9 mouse cellular contexts compared by ENCODE assay signal in the genomic region with DNA sequence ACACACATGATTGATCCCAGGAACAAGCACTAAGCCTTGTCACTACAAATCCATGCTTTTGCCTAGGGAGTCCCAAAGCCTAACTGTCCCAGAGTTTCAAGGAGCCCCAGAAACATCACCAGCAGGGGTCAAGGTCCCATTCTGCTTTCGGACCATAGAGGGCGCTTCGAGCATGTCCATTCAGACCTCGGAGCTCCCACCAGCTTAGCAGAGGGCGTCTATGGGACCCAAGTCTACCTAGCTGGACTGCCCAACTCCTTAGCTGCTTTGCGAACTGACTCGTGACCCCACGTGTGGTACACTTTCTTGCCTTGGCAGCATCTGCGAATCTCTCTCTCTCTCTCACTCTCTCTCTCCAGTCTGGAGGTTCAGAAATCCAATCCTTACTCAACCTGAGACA. TPM values are rescaled to one million over a fixed set of nuclear protein-coding genes. Genes with fewer than 3 reads are reported as not detected.
DNase-seq lines count a peak whose midpoint lies in the region; ATAC-seq and TF ChIP-seq lines count a peak whose summit lies in the region.
"Had no signal": no experiment of that assay in that cellular context is flagged by ENCODE, and none has a peak within 500 bp of the region (broad histone marks: within the 10 kb centered on the region; RNA-seq: fewer than 3 reads in every experiment).

No protein-coding gene starts in this region.

- peaks cover 1% of the 10 kb centered on the region; the same call in 1 of the 2 replicates for H3K27me3 ChIP-seq in heart, adult 2 months (ENCODE audit: control insufficient read depth, insufficient read depth, low read length)
- peaks cover 53% of the 10 kb centered on the region for H3K27me3 ChIP-seq in heart, embryonic 11.5 days (ENCODE audit: control insufficient read depth, insufficient read depth, low read length)
- H3K27me3 ChIP-seq in hindbrain, embryonic 10.5 days (ENCODE audit: insufficient read depth, poor library complexity, severe bottlenecking) = peaks cover 68% of the 10 kb centered on the region
- peaks cover 53% of the 10 kb centered on the region for H3K27me3 ChIP-seq in liver, embryonic 14.5 days (ENCODE audit: control insufficient read depth, insufficient read depth, low read length)
- H3K27me3 ChIP-seq in neural tube, embryonic 14.5 days (ENCODE audit: control insufficient read depth, insufficient read depth, low read length) = peaks cover 36% of the 10 kb centered on the region

- peak in 1 of 2 experiments; percentile 34 for DNase-seq in heart, adult 2 months
- DNase-seq in adipocyte (ENCODE audit: low spot score) = peak; percentile 43
- peak; percentile 76 for DNase-seq in hindbrain, embryonic 10.5 days (ENCODE audit: low spot score)
- DNase-seq in liver, embryonic 14.5 days (ENCODE audit: low read depth in 3 of 3, low spot score in 3 of 3) = no peak
- no peak for DNase-seq in urinary bladder, postnatal 10 days (ENCODE audit: low spot score)
- no peak for DNase-seq in left cerebral cortex, postnatal 25 days (ENCODE audit: low spot score in 2 of 2)

- no peaks in the 10 kb centered on the region for H3K79me2 ChIP-seq in heart, adult 2 months (replicated peaks; ENCODE audit: control insufficient read depth, insufficient read depth, low read length)

- intact Hi-C loops in heart, adult 2 months (cut with DNase I) = loop anchor here (5.0 kb wide), 1 partner anchor 1076 kb away; no protein-coding TSS in a partner anchor
- intact Hi-C loops in left cerebral cortex, postnatal 25 days (cut with DNase I) = loop anchor here (5.0 to 10.0 kb wide), 2 partner anchors 712 to 849 kb away; no protein-coding TSS in a partner anchor

- no peak overlapping the region; the same call in 1 of the 2 replicates for H3K4me2 ChIP-seq in heart, embryonic 11.5 days
- no peak overlapping the region for H3K4me2 ChIP-seq in liver, embryonic 14.5 days (ENCODE audit: low read depth)
- peak overlapping the region; percentile 8; the same call in 1 of the 2 replicates for H3K4me2 ChIP-seq in neural tube, embryonic 14.5 days (ENCODE audit: low read depth, low read length)

- H3K9ac ChIP-seq in heart, adult 2 months (ENCODE audit: low read depth, low read length) = no peak overlapping the region
- H3K9ac ChIP-seq in heart, embryonic 11.5 days (ENCODE audit: low read depth, low read length) = no peak overlapping the region
- no peak overlapping the region for H3K9ac ChIP-seq in liver, embryonic 14.5 days (replicated peaks)
- H3K9ac ChIP-seq in neural tube, embryonic 14.5 days (replicated peaks; ENCODE audit: low read depth, low read length) = no peak overlapping the region

- TF ChIP-seq CTCF in heart, adult 2 months (IDR thresholded peaks at IDR 0.05) = peak; percentile 72
- TF ChIP-seq CTCF in liver, embryonic 14.5 days (IDR thresholded peaks at IDR 0.05; ENCODE audit: low read depth) = peak; percentile 62

- no peaks in the 10 kb centered on the region for H3K4me1 ChIP-seq in heart, adult 2 months (ENCODE audit: control insufficient read depth, insufficient read depth, low read length)
- peaks cover 15% of the 10 kb centered on the region for H3K4me1 ChIP-seq in heart, embryonic 11.5 days (ENCODE audit: control insufficient read depth, insufficient read depth, low read length)
- H3K4me1 ChIP-seq in hindbrain, embryonic 10.5 days (replicated peaks) = peaks cover 89% of the 10 kb centered on the region
- H3K4me1 ChIP-seq in liver, embryonic 14.5 days (replicated peaks; ENCODE audit: control insufficient read depth in 2 of 2, insufficient read depth in 2 of 2, low read length in 1 of 2) = no peaks in the 10 kb centered on the region
- H3K4me1 ChIP-seq in neural tube, embryonic 14.5 days (ENCODE audit: control insufficient read depth, insufficient read depth, low read length) = peaks cover 13% of the 10 kb centered on the region; the same call in 1 of the 2 replicates

- no peak for TF ChIP-seq EP300 in heart, adult 2 months (IDR thresholded peaks at IDR 0.05; ENCODE audit: insufficient read depth, low read depth, low read length)
- no peak for TF ChIP-seq EP300 in liver, embryonic 14.5 days (IDR thresholded peaks at IDR 0.05; ENCODE audit: low read depth)

- WGBS in heart, adult 2 months = 10% methylated on average over 9 of the region's 9 CpGs
- WGBS in heart, embryonic 11.5 days (ENCODE audit: insufficient replicate concordance) = 7% methylated on average over 9 of the region's 9 CpGs
- 8% methylated on average over 9 of the region's 9 CpGs for WGBS in hindbrain, embryonic 10.5 days
- 0% methylated on average over 9 of the region's 9 CpGs for WGBS in liver, embryonic 14.5 days (ENCODE audit: insufficient replicate concordance)
- WGBS in neural tube, embryonic 14.5 days = 5% methylated on average over 9 of the region's 9 CpGs

- no peak for TF ChIP-seq POLR2A in heart, adult 2 months (IDR thresholded peaks at IDR 0.05; ENCODE audit: insufficient read depth, low read depth, low read length)

- H3K36me3 ChIP-seq in heart, adult 2 months (ENCODE audit: control insufficient read depth, insufficient read depth, low read length) = no peaks in the 10 kb centered on the region
- H3K36me3 ChIP-seq in heart, embryonic 11.5 days (ENCODE audit: control insufficient read depth, insufficient read depth, low read length) = no peaks in the 10 kb centered on the region
- peaks cover 45% of the 10 kb centered on the region for H3K36me3 ChIP-seq in hindbrain, embryonic 10.5 days
- no peaks in the 10 kb centered on the region for H3K36me3 ChIP-seq in liver, embryonic 14.5 days (replicated peaks; ENCODE audit: control insufficient read depth, insufficient read depth, low read depth)
- no peaks in the 10 kb centered on the region for H3K36me3 ChIP-seq in neural tube, embryonic 14.5 days (ENCODE audit: control insufficient read depth, insufficient read depth, low read length)

- H3K27ac ChIP-seq in heart, adult 2 months = no peak overlapping the region
- no peak overlapping the region for H3K27ac ChIP-seq in heart, embryonic 11.5 days (ENCODE audit: low read depth, low read length)
- H3K27ac ChIP-seq in hindbrain, embryonic 10.5 days = peak overlapping the region; percentile 97
- no peak overlapping the region for H3K27ac ChIP-seq in liver, embryonic 14.5 days
- no peak overlapping the region for H3K27ac ChIP-seq in neural tube, embryonic 14.5 days (ENCODE audit: low read depth, low read length)

- no peaks in the 10 kb centered on the region for H3K9me3 ChIP-seq in heart, embryonic 11.5 days (replicated peaks; ENCODE audit: control insufficient read depth, low read length)
- no peaks in the 10 kb centered on the region for H3K9me3 ChIP-seq in hindbrain, embryonic 10.5 days
- no peaks in the 10 kb centered on the region for H3K9me3 ChIP-seq in liver, embryonic 14.5 days (ENCODE audit: control insufficient read depth, low read length)
- H3K9me3 ChIP-seq in neural tube, embryonic 14.5 days (ENCODE audit: control insufficient read depth, low read length) = no peaks in the 10 kb centered on the region

- no peak for ATAC-seq in heart, embryonic 11.5 days (replicated peaks; ENCODE audit: insufficient number of reproducible peaks, low FRiP score, low TSS enrichment)
- no peak for ATAC-seq in liver, embryonic 14.5 days (ENCODE audit: insufficient read depth)
- ATAC-seq in neural tube, embryonic 14.5 days (ENCODE audit: low read depth) = no peak

- no peak overlapping the region for H3K4me3 ChIP-seq in heart, adult 2 months
- no peak overlapping the region for H3K4me3 ChIP-seq in heart, embryonic 11.5 days (ENCODE audit: low read depth, low read length)
- peak overlapping the region; percentile 92 for H3K4me3 ChIP-seq in hindbrain, embryonic 10.5 days
- no peak overlapping the region for H3K4me3 ChIP-seq in liver, embryonic 14.5 days (ENCODE audit: insufficient read depth in 1 of 2, low read depth in 2 of 2, low read length in 2 of 2)
- H3K4me3 ChIP-seq in neural tube, embryonic 14.5 days (ENCODE audit: low read depth, low read length) = no peak overlapping the region

RNA-seq across cellular contexts. Expression of a gene that starts 7.0 kb away (rescaled TPM):
- 1 to 10 TPM; 5.2 to 6.9 TPM for total RNA-seq in heart, adult 2 months (2021)
- polyA plus RNA-seq in heart, adult 2 months (2012; rRNA removed) = 5.6 and 7.1 TPM in 2 replicates
- polyA plus RNA-seq in heart, embryonic 11.5 days (2014; fragmentation: Nextera tagmentation; extraction: Ambion mirVana) = 1.1 and 2.2 TPM in 2 replicates
- polyA plus RNA-seq in hindbrain, embryonic 10.5 days (2016; fragmentation: Nextera tagmentation; extraction: Ambion mirVana) = 5.1 and 11.0 TPM in 2 replicates
- 0.06 and 0.08 TPM in 2 replicates for polyA plus RNA-seq in liver, embryonic 14.5 days (2012; rRNA removed)
- not detected in 2 replicates for polyA plus RNA-seq in liver, embryonic 14.5 days (2014; fragmentation: Nextera tagmentation; extraction: Ambion mirVana)
- polyA plus RNA-seq in neural tube, embryonic 14.5 days (2014; fragmentation: Nextera tagmentation; extraction: Ambion mirVana) = 1.3 and 2.0 TPM in 2 replicates
- under 1 TPM; 0.46 to 0.50 TPM for total RNA-seq in left cerebral cortex, postnatal 25 days (2021)
- polyA plus RNA-seq: spleen, adult 2 months had no signal

Comparison
In these comparisons a context has a peak if more than half of its experiments do, and no peak if none do; other contexts are left out.
1. DNase-seq: peak in adipocyte (single experiment) and hindbrain, embryonic 10.5 days (single experiment); none in liver, embryonic 14.5 days (0 of 3), urinary bladder, postnatal 10 days (single experiment) and left cerebral cortex, postnatal 25 days (0 of 2).